Mouse (Mus musculus): Measurements from ENCODE around the gene Camkv. TPM values are rescaled to one million over a fixed set of nuclear protein-coding genes. Genes with fewer than 3 reads are reported as not detected.
A peak's percentile ranks its signal among the peaks of the same experiment; 100 is the strongest.

Gene Camkv
- polyA plus RNA-seq, 2 experiments: 3.5 to 14.2 TPM

GRCm38 (mm10) chr9:107910025-107910769, 25.3 kb upstream of the Camkv start:
- peaks cover 33% of the 10 kb centered on the region for H3K4me1 ChIP-seq (ENCODE audit: control insufficient read depth, insufficient read depth, low read length)
- no peak overlapping the region for H3K4me3 ChIP-seq (replicated peaks; ENCODE audit: low read length)
- no peaks in the 10 kb centered on the region for H3K27me3 ChIP-seq (ENCODE audit: control insufficient read depth, insufficient read depth, low read length)
- H3K4me2 ChIP-seq (replicated peaks; ENCODE audit: low read depth, low read length, severe bottlenecking): no peak overlapping the region
- ATAC-seq (ENCODE audit: low FRiP score, low read depth) (no peak), DNase-seq (ENCODE audit: low spot score) (no peak)
- no peak overlapping the region for H3K9ac ChIP-seq (ENCODE audit: low read depth, low read length, severe bottlenecking)
- no peak overlapping the region for H3K27ac ChIP-seq (replicated peaks; ENCODE audit: low read depth, low read length)
- no peak for TF ChIP-seq POLR2A (IDR thresholded peaks at IDR 0.05; ENCODE audit: borderline replicate concordance, extremely low read depth, insufficient read depth, insufficient read length)
- 0 out of 2 replicates have a peak, but pooled peaks cover 4% of the 10 kb centered on the region for H3K36me3 ChIP-seq (ENCODE audit: control insufficient read depth, insufficient read depth, low read length)
- H3K9me3 ChIP-seq (ENCODE audit: control insufficient read depth, low read length): no peaks in the 10 kb centered on the region
- WGBS: 85% methylated on average over 15 of the region's 15 CpGs

GRCm38 (mm10) chr9:107914764-107915420, 20.6 kb upstream of the Camkv start:
- Histone ChIP-seq H3K9ac (ENCODE audit: low read depth, low read length, severe bottlenecking) (no peak overlapping the region), H3K36me3 (ENCODE audit: control insufficient read depth, insufficient read depth, low read length) (0 out of 2 replicates have a peak, but pooled peaks cover 4% of the 10 kb centered on the region), H3K27ac (replicated peaks; ENCODE audit: low read depth, low read length) (no peak overlapping the region), H3K4me2 (replicated peaks; ENCODE audit: low read depth, low read length, severe bottlenecking) (no peak overlapping the region), H3K27me3 (ENCODE audit: control insufficient read depth, insufficient read depth, low read length) (no peaks in the 10 kb centered on the region), H3K9me3 (ENCODE audit: control insufficient read depth, low read length) (no peaks in the 10 kb centered on the region), H3K4me3 (replicated peaks; ENCODE audit: low read length) (no peak overlapping the region), H3K4me1 (ENCODE audit: control insufficient read depth, insufficient read depth, low read length) (peaks cover 5% of the 10 kb centered on the region; the same call in 1 of the 2 replicates)
- WGBS: 64% methylated on average over 16 of the region's 16 CpGs
- no peak for ATAC-seq (ENCODE audit: low FRiP score, low read depth)
- no peak for TF ChIP-seq POLR2A (IDR thresholded peaks at IDR 0.05; ENCODE audit: borderline replicate concordance, extremely low read depth, insufficient read depth, insufficient read length)
- no peak for DNase-seq (ENCODE audit: low spot score)

GRCm38 (mm10) chr9:107917895-107918608, 17.4 kb upstream of the Camkv start:
- DNase-seq (ENCODE audit: low spot score) (peak; percentile 60), ATAC-seq (ENCODE audit: low FRiP score, low read depth) (peak; percentile 47; the same call in 1 of the 2 replicates)
- H3K27ac ChIP-seq (replicated peaks; ENCODE audit: low read depth, low read length): no peak overlapping the region
- 33% methylated on average over 13 of the region's 13 CpGs for WGBS
- H3K4me3 ChIP-seq (replicated peaks; ENCODE audit: low read length): no peak overlapping the region
- H3K27me3 ChIP-seq (ENCODE audit: control insufficient read depth, insufficient read depth, low read length): no peaks in the 10 kb centered on the region
- 0 out of 2 replicates have a peak, but pooled peaks cover 4% of the 10 kb centered on the region for H3K36me3 ChIP-seq (ENCODE audit: control insufficient read depth, insufficient read depth, low read length)
- H3K9me3 ChIP-seq (ENCODE audit: control insufficient read depth, low read length): no peaks in the 10 kb centered on the region
- 0 out of 2 replicates have a peak, but pooled peaks cover 5% of the 10 kb centered on the region for H3K4me1 ChIP-seq (ENCODE audit: control insufficient read depth, insufficient read depth, low read length)
- TF ChIP-seq POLR2A (IDR thresholded peaks at IDR 0.05; ENCODE audit: borderline replicate concordance, extremely low read depth, insufficient read depth, insufficient read length): no peak
- H3K9ac ChIP-seq (ENCODE audit: low read depth, low read length, severe bottlenecking): peak overlapping the region; percentile 29; the same call in 1 of the 2 replicates
- no peak overlapping the region; the same call in 1 of the 2 replicates for H3K4me2 ChIP-seq (replicated peaks; ENCODE audit: low read depth, low read length, severe bottlenecking)

GRCm38 (mm10) chr9:107918884-107919283, 16.6 kb upstream of the Camkv start:
- no peak overlapping the region for H3K27ac ChIP-seq (replicated peaks; ENCODE audit: low read depth, low read length)
- no peak for DNase-seq (ENCODE audit: low spot score)
- ATAC-seq (ENCODE audit: low FRiP score, low read depth): no peak
- H3K9me3 ChIP-seq (ENCODE audit: control insufficient read depth, low read length): no peaks in the 10 kb centered on the region
- H3K4me2 ChIP-seq (replicated peaks; ENCODE audit: low read depth, low read length, severe bottlenecking): no peak overlapping the region
- 0 out of 2 replicates have a peak, but pooled peaks cover 8% of the 10 kb centered on the region for H3K4me1 ChIP-seq (ENCODE audit: control insufficient read depth, insufficient read depth, low read length)
- TF ChIP-seq POLR2A (IDR thresholded peaks at IDR 0.05; ENCODE audit: borderline replicate concordance, extremely low read depth, insufficient read depth, insufficient read length): no peak
- H3K36me3 ChIP-seq (ENCODE audit: control insufficient read depth, insufficient read depth, low read length): 0 out of 2 replicates have a peak, but pooled peaks cover 4% of the 10 kb centered on the region
- H3K9ac ChIP-seq (ENCODE audit: low read depth, low read length, severe bottlenecking): no peak overlapping the region
- H3K4me3 ChIP-seq (replicated peaks; ENCODE audit: low read length): no peak overlapping the region
- WGBS: 75% methylated on average over 6 of the region's 6 CpGs
- no peaks in the 10 kb centered on the region for H3K27me3 ChIP-seq (ENCODE audit: control insufficient read depth, insufficient read depth, low read length)

GRCm38 (mm10) chr9:107919441-107919840, 16.0 kb upstream of the Camkv start:
- no peak overlapping the region for H3K4me3 ChIP-seq (replicated peaks; ENCODE audit: low read length)
- 0 out of 2 replicates have a peak, but pooled peaks cover 9% of the 10 kb centered on the region for H3K4me1 ChIP-seq (ENCODE audit: control insufficient read depth, insufficient read depth, low read length)
- no peak overlapping the region for H3K9ac ChIP-seq (ENCODE audit: low read depth, low read length, severe bottlenecking)
- no peak overlapping the region for H3K4me2 ChIP-seq (replicated peaks; ENCODE audit: low read depth, low read length, severe bottlenecking)
- ATAC-seq (ENCODE audit: low FRiP score, low read depth) (no peak), DNase-seq (ENCODE audit: low spot score) (no peak)
- H3K36me3 ChIP-seq (ENCODE audit: control insufficient read depth, insufficient read depth, low read length): 0 out of 2 replicates have a peak, but pooled peaks cover under 1% of the 10 kb centered on the region
- H3K27ac ChIP-seq (replicated peaks; ENCODE audit: low read depth, low read length): no peak overlapping the region
- no peaks in the 10 kb centered on the region for H3K9me3 ChIP-seq (ENCODE audit: control insufficient read depth, low read length)
- 90% methylated on average over 5 of the region's 5 CpGs for WGBS
- no peaks in the 10 kb centered on the region for H3K27me3 ChIP-seq (ENCODE audit: control insufficient read depth, insufficient read depth, low read length)
- no peak for TF ChIP-seq POLR2A (IDR thresholded peaks at IDR 0.05; ENCODE audit: borderline replicate concordance, extremely low read depth, insufficient read depth, insufficient read length)

Measured in limb, embryonic 14.5 days (tissue).